Mouse (Mus musculus): ENCODE results near the gene Zfp2.
A peak's percentile ranks its signal among the peaks of the same experiment; 100 is the strongest.

Zfp2 gene

DNA sequence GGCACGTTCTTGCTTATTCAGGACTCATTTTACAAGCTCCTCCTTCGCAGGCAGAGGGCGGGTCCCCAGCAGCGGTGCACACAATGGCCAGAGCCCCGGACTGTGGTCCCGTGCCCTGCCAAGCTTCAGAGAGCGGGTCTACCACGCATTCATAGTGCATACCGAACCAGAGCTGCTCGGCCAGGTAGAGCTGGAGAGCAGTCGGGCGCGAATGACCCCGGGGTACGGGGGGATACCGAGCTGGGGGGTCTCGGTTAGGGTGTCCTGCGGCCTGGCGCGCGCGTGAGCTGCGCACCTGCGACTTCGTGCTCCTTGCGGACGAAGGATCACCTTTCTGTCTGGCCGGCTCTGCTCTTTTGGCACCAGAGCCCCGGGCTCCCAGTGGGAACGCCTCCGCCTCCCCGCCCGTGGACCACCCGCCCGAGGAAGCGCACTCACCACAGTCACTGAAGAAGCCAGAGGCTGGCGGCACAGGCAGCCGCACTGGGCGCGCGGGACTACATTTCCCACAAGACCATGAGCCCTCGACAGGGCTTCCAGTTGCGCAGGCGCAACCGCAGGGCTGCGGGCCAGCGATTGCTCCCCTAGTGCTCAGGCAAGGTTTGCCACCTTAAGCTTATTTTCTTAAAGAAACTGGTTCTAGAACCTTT lies at the start of gene Zfp2:
Gene Zfp2, minus strand, starts transcription at position 495 of the 650 bp plus-strand sequence.
- DNase-seq (ENCODE audit: low spot score in 2 of 2): peak; percentile 89 to 91

DNA sequence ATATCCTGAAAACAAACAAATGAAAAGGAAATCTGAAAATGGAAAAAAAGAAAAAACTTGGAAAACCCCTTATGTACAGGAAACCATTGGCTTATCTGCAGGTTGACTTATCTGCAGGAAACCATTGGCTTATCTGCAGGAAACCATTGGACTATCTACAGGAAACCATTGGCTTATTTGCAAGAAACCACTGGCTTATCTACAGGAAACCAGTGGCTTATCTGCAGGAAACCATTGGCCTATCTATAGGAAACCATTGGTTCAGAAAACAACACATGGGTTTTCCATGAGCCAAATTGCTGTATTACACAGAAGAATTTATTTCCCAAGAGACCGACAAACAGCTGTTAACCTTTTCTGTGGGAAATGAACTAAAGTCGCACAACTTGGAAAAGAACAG lies 48.9 kb upstream of the Zfp2 start:
- no peak for DNase-seq (ENCODE audit: low spot score in 2 of 2)

DNA sequence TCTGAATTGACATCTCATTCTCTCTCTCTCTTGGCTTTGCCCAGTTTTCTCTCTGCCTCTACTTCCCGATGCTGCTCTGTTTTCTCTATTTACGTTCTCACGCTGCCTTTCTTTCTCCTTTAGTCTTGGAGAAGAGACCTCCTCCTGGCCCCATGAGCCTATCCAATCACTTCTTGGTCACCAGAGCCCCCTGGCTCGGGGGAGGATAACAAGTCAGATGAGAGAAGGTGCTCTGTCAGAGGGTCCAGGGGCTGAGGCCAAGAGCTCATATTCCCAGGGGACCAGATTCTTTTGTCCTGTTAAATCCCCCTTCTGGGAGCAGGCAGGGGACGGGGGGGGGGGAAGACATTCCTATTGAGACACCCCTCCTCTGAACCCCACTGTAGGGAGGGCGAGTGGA lies 37.7 kb upstream of the Zfp2 start, which contains the start of gene Prop1:
Gene Prop1, minus strand, starts transcription at position 101 of the 400 bp plus-strand sequence.
- DNase-seq (ENCODE audit: low spot score in 2 of 2): no peak

DNA sequence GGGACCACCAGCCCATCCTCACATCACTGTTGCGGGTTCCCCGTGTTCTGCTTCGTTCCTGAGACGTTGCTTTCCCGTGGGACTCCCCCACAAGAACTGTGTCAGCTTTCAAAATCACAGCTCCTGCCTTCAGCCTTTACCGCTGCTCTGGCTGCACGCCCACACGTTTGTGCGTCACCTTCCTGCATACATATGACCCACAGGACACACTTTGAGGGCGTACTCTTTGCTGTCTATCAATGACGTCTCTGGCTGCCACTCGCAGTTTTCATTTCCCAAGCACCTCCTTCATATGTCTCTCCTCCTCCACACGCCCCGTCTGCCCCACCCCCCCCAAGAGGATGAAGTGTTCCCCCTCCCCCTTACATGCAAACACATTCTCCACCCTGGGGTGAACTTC lies 36.3 kb upstream of the Zfp2 start:
- no peak for DNase-seq (ENCODE audit: low spot score in 2 of 2)

DNA sequence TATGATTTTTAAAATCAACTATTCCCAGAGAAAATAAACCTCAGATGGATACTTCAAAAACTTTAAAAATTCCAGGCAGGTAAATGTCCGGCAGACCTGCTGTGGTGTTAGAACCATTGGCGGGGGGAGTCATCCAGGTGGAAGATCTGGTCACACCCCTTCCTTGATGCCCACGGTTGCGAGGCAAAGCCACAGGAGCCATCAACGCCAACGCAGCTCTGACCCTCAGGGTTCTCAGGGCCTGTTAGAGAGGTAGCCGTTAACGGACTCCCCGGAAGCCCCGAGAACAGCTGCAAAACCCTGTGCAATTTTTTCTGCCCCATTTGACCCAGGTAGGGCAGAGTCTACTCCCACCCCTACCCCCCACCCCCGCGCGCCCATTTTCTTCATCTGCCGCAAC lies 27.5 kb upstream of the Zfp2 start, which contains the start of gene 4933414I15Rik:
Gene 4933414I15Rik, minus strand, starts transcription at position 260 of the 400 bp plus-strand sequence.
- no peak for DNase-seq (ENCODE audit: low spot score in 2 of 2)

DNA sequence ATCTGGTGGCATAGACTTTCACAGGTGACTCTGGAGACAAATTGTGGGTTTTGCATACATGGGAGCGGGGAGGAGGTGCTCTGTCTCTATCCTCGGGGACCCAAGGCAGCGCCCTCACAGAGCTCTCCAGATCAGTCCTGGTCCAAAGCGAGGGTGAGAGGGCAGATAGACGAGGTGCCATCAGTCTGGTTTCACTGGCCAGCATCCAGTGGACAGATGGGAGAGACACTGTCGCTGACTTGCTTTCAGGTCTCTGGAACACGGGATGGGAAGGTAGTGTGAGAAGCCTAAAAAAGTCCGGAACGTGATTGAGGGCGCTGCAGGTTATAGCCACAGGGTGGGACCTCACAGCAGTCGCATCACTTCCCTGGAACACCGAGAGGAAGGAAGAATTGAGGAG lies 26.4 kb upstream of the Zfp2 start:
- no peak for DNase-seq (ENCODE audit: low spot score in 2 of 2)

DNA sequence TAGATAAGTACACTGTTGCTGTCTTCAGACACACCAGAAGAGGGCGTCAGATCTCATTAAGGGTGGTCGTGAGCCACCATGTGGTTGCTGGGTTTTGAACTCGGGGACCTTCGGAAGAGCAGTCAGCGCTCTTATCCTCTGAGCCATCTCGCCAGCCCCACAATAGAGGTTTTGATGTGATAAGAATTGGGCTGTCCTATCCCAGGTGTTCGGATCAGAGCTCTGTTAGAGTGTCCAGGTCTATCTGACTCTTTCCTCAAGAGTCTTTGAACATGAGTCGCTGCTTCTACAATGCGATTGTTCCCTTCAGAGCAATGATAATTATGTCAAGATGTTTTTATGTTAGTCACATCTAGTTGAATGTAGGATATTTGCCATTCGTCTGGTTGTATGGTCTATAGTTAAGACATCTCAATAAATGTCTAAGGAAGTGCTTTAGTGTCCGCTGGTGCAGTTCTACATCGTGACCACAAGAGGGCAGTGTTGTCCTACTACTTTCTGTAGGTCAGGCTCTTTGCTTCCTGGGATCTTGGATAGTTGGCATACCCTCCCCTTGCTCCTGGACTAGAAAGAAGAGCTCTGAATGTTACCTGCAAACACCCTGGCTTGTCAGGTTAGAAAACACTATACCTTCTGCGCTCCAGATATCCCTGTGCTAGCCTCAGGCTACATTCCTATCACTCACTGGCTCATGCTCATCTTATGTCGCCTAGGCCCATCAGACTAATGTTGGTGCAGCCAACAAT lies 23.8 kb upstream of the Zfp2 start:
- no peak for DNase-seq (ENCODE audit: low spot score in 2 of 2)

DNA sequence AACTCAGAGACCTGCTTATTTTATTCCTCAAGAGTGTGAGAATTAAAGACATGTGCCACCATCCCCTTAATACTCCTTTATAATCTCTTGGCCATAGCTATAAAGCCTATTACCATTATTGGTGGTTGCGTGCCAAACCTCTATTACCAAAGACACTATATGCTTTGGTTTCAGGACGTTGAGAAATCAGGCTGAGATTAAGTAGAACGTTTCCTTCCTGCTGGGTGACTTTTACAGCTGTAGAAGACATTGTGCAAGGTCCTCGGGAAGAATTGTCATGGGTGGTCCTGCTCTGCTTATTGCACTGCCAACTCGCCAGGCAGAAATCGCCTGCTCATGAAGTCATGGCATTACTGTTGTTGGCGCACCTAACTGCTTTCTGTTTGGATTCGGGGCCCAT lies 22.5 kb upstream of the Zfp2 start:
- no peak for DNase-seq (ENCODE audit: low spot score in 2 of 2)

DNA sequence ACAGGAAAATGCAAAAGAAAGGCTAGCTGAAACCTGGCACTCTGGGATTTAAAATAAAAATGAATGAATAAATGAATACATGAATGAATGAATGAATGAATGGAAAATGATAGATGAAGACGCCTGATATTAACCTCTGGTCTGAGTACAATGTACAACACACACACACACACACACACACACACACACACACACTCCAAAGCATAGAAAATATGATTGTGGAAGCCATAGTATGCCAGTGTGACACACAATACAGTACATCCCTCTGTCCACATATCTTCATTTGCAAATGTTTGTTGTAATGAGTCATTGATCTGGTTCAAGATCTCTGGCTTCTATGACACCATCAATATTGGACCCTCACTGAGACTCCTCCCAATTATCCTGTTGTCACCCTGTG lies 16.1 kb upstream of the Zfp2 start:
- no peak for DNase-seq (ENCODE audit: low spot score in 2 of 2)

DNA sequence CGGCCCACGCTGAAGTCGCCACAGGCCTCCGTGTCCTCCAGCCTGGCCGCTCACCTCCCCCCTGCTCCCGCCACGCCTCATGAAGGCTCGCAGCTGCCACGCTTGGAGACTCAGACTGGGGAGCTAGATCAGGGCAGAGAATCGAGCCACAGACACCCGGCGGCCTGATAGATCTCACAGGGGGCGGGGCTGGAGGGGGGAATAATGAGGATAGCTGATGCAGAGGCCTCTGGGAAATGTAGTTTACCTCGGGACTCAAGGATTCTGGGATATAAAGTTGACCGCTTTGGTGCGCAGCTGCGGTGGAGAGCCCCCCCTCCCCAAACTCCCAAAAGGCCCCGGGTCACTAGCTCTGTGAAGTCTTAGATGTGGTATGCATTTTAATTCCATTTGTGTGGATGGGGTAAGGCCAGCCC lies 15.5 kb upstream of the Zfp2 start, which contains the start of gene Zfp354b:
Gene Zfp354b, minus strand, starts transcription at position 183 of the 416 bp plus-strand sequence.
- DNase-seq (ENCODE audit: low spot score in 2 of 2): peak; percentile 83 to 87

DNA sequence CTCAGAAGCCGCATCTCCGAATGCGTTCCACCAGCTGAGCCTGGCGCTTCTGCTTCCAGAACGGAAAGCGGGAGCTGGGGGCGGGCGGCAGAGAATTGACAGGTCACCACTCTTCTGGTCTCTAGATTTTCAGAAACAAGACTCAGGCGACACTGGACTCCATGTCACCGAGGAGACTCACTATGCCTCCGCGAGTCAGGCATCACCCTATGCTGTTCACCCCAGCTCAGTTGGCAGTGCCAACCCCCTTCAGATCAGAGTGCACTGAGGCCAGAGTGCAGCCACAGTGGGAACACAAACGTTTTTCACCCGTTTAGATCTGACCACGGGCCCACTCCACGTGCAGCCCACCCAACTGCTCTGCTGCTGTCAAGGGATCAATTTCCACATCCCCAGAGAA lies 15.1 kb upstream of the Zfp2 start:
- DNase-seq (ENCODE audit: low spot score in 2 of 2): peak in 1 of 2 experiments; percentile 31

DNA sequence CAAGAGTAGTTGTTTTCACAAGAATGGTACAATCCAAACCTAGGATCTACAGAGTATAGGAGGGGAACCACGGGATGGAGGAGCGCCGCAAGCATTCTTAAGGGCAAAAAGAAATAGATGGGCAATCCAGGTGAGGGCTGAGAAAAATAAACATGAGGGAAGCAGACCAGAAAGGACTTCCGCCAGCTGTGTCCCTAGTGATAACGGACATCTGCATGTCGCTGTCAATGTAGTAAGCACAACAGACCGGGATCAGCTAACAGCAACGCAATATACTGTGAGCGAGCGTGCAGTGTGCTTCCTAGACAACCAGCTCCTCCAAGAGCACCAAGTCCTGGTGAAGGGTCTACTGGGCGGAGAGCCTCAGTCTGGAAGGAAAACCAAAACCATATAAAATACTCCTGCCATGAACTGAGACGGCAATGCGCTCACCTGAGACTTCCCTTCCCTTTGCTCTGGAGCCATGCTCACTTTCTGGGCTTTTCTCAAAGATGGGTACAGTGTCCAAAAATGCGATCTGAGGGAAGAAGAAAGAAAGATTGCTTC lies 14.6 kb upstream of the Zfp2 start:
- DNase-seq (ENCODE audit: low spot score in 2 of 2): no peak

DNA sequence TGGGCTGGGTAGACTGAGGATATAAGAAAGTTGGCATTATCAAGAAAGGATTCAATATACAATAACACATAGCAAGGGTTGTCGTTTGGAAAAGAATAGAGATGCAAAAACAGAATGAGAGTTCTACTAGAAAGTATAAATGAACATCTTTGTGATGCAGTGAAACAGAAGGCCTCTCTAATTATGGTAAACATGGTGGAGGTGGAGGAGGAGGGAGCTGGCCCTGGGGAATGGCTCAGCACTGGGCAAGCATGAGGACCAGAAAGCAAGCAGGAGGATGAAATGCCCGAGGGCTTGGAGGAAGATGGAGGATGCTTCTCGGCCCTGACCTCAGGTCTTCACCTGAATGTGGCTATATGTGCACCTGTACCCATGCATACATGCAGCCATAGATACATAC lies 1.5 kb downstream of the Zfp2 start:
- no peak for DNase-seq (ENCODE audit: low spot score in 2 of 2)

DNA sequence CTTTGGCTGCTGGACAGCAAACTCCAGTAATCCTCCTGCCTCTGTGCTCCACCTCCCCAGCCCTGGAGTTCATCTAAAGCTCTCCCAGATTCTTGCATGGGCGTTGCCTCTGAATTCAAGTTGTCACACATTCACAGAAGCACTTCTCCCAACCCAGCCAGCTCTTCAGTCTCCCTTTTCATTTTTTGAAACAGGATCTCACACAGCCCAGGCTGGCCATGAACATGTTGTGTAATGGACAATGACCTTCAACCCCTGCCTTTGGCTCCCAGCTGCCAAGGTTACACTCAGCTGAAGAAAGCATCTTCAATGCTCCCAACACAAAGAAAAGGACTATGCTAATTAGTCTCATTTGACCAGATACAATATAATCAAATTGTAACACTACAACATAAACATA lies 2.7 kb downstream of the Zfp2 start:
- no peak for DNase-seq (ENCODE audit: low spot score in 2 of 2)

DNA sequence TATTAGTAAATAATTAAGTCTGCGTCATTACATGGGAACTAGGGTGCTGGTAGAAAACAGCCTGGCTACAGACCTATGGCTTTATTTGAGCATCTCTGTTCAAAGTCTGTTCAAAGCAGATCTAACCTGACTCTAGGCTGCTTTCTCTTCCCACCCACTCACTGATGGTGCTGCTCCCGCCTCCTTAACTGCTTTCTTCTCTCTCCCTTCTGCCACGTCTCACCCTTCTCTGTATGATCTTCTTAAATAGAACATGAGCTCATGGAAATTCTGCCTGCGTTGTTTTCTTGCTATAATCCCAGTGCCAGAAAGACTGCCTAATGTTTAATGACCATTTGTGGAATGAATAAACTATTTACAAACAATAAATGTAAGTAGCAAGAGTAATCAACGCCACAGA lies 7.8 kb downstream of the Zfp2 start:
- no peak for DNase-seq (ENCODE audit: low spot score in 2 of 2)

DNA sequence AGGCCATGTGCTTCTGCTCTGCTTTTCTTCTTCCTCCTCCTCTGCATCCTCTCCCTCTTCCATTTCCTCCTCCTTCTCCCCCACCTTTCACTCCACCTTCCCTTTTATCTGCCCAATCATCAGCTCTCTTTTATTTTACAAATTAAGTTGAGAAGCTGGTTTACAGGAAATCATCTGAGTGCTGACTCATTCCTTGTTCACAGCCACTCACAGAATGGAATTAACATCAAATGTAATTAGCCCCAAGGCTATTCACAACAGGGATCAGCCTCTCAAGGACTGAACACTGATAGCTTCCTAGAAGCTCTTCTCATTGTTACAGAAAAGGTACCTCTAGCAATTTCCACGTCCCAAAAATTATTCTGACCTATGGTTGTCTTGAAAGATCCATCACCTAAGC lies 18.6 kb downstream of the Zfp2 start:
- no peak for DNase-seq (ENCODE audit: low spot score in 2 of 2)

DNA sequence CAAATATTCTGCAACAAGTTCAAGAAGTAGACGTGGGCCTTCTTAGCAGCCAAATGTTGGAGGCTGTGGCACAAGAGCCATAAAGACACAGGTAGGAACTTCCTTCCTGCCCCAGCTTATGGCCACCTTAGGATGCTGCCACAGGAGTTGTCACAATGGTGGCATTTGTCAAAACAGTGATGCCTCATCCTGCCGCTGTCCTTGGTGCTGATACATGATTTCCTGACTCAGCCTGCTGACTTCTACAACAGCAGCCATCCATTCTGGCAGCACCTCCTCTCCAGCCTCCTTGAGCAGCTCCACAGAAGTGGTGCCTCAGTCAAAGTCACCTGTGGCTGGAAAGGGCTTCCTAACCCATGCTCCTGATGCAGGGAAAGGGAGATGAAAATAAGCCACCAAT lies 23.5 kb downstream of the Zfp2 start:
- no peak for DNase-seq (ENCODE audit: low spot score in 2 of 2)

DNA sequence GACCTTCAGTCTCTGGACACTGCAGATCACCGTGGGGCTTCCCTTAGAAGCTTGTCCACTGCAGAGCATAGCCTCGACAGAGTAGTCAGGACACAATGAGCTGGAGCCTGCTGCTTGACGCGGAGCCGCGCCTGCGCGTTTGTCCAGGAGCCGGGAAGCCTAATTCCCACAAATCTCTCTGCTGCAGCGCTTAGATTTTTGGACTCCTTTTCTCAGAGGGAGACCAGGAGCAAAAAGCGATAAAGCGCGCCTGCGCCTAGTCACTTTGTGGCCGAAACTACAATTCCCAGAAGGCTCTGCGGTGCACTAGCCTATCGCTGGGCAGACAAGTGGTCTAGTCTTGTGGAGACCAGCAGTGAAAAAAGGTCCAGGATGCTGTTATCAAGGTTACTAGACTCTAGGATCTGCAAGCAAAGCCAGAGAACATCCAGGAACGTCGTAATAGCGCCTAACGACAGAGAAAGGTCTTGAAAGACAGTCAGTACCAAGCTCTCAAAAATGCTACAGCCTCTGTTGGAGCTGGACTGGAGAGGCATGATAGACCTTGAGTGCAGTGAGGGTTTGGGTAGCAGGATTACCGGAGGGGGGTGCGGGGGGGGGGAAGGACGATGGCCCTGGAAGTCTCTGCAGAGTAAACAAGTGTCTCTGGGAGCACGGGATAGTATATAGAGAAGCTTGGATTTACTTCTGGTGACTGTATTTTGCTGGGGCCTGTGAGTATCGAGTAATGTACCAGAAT lies 28.4 kb downstream of the Zfp2 start, which contains the start of gene Zfp454:
Gene Zfp454, minus strand, starts transcription at position 262 of the 739 bp plus-strand sequence.
- DNase-seq (ENCODE audit: low spot score in 2 of 2): peak; percentile 85 to 91

DNA sequence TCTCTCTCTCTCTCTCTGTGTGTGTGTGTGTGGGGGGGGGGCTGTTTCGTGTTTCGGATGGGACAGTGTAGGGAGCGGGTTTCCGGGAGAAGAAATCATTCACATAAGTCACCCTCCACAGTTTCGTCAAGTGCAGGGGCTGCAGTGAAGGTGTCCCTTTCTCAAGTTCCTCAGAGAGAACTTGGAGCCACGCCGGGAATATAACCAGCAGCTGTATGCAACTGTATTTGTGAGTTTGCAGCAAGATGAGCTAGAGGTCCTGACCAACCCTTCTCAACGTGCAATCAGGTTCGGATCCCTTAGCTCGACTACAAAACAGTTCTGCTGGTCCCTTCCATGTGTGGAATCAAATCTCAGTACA lies 29.1 kb downstream of the Zfp2 start:
- no peak for DNase-seq (ENCODE audit: low spot score in 2 of 2)

DNA sequence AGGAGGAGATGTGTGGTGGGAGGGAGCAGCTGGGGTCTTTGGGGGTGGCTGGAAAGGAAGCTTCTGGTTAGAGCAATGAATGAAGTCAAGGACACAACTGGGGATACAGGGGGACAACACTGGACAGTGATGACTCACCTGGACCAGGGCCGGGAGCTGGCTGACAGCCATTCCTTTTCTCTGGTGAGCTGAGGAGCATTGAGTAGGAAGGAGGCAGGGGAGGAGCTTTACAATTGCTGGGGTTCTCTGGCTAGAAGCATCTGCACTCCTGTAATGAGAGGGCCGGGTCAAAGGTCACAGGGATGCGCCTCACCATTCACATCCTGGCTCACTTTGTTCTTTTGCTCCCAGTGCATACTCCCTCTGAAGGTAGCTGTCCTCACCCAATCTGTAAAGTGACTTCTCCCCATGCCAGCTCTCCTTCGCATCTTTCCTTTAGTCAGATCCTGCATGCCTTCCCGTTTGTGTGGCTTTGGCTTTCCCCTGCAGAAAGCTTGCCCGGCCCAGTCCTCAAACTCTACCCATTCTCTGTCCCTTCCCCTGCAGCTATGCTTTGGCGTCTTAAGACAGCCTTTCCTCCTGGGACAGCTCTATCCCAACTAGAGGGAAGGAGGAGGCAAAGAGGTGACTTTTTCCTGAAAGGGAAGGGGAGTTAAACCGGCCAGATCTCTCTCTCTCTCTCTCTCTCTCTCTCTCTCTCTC lies 29.6 kb downstream of the Zfp2 start:
- DNase-seq (ENCODE audit: low spot score in 2 of 2): no peak

DNA sequence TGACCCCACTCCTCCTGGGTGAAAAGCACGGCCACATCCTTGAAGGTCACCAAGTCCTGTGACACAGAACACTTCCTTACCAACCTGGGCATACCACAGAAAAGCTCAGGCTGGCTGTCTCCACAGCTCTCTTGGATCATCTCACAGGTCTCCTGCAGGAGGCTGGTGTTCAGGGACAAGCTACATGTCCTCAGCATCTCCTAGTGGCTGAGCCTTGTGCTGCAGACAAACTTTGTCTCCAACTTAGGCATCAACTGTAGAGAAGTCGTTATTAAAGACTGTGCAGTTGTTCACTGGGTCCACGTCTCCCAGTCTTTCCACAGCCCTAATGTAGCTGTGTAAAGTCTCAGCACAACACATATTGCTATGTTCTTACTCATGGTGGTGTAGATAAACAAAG lies 32.2 kb downstream of the Zfp2 start:
- no peak for DNase-seq (ENCODE audit: low spot score in 2 of 2)

DNA sequence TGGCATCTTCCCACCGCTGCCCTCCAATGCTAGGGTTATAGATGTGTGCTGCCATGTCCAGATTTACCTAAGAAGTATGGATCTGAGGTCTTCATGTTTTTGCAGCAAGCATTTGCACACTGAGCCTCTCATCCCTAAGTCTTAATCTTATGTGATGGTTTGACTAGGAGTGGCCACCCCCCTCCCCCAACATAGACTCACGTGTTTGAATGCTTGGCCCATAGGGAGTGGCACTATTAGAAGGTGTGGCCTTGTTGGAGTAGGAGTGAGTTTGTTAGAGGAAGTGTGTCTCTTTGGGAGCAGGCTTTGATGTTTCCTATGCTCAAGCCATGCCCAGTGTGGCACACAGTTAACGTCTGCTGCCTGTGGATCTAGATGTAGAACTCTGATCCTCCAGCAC lies 37.3 kb downstream of the Zfp2 start:
- no peak for DNase-seq (ENCODE audit: low spot score in 2 of 2)
